Mouse (Mus musculus) brain, embryonic 14.5 days (tissue): ENCODE measurements around the gene Slc22a1. TPM values are rescaled to one million over a fixed set of nuclear protein-coding genes. Genes with fewer than 3 reads are reported as not detected.

Experiments used
- DNase-seq: peaks from one replicate; pipeline ENCODE4 v3.0.0-alpha.2; 2011; ENCODE audit warnings: low read depth
- CTCF ChIP-seq: fragments of 200-500 bp; IDR thresholded peaks from 2 replicates; pipeline ENCODE4 v1.5.1; 2012; ENCODE audit warnings: inconsistent platforms, mild to moderate bottlenecking, moderate library complexity, borderline replicate concordance; ENCODE audit not compliant: insufficient read depth, insufficient read length; ENCODE audit errors: extremely low read depth
- POLR2A ChIP-seq: fragments of 200-500 bp; IDR thresholded peaks from 2 replicates; pipeline ENCODE4 v1.6.1; 2012; ENCODE audit warnings: mild to moderate bottlenecking, inconsistent platforms, borderline replicate concordance; ENCODE audit not compliant: poor library complexity, insufficient read depth, insufficient read length, severe bottlenecking; ENCODE audit errors: extremely low read depth
- polyA plus RNA-seq: library from polyadenylated mRNA; depleted of rRNA; stranded (reverse); fragments of >200 nt; gene quantifications from 2 replicates; pipeline ENCODE4 v1.2.3, GENCODE M21; 2012; rRNA removed

The Slc22a1 gene
- not detected in 2 replicates for polyA plus RNA-seq

DNA sequence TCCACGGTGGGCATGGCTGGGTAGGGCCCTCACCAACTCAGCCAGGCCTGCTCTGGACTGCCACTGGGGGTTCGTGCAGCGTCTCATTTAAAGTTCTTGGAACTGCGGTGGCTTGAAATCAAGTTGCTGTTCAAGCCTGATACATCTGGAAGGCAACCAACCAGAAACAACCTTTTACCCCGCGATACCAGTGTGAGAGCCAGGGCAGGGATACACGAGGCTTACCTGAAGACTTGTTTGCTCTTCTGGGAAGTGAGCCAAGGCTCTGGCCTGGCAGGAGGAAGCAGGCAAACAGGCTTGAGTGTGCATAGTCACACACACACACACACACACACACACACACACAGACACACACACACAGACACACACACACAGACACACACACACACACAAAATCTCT, at the start of gene Slc22a1:
Gene Slc22a1, minus strand, starts transcription at position 184 of the 400 bp plus-strand sequence.
- TF ChIP-seq POLR2A (no peak), CTCF (no peak)
- no peak for DNase-seq

- TF ChIP-seq CTCF (no peak), POLR2A (no peak)
- DNase-seq, result peak; percentile 50
Observed at GRCm38 (mm10) chr17:12724767-12725744, 49.4 kb upstream of the Slc22a1 start.

GRCm38 (mm10) chr17:12723986-12724766, 48.5 kb upstream of the Slc22a1 start:
- no peak for DNase-seq

GRCm38 (mm10) chr17:12722622-12723021, 47.0 kb upstream of the Slc22a1 start:
- TF ChIP-seq POLR2A, result no peak
- no peak for TF ChIP-seq CTCF

More at GRCm38 (mm10) chr17:12723986-12724766, 48.5 kb upstream of the Slc22a1 start:
- TF ChIP-seq POLR2A, result no peak
- TF ChIP-seq CTCF, result no peak

DNA sequence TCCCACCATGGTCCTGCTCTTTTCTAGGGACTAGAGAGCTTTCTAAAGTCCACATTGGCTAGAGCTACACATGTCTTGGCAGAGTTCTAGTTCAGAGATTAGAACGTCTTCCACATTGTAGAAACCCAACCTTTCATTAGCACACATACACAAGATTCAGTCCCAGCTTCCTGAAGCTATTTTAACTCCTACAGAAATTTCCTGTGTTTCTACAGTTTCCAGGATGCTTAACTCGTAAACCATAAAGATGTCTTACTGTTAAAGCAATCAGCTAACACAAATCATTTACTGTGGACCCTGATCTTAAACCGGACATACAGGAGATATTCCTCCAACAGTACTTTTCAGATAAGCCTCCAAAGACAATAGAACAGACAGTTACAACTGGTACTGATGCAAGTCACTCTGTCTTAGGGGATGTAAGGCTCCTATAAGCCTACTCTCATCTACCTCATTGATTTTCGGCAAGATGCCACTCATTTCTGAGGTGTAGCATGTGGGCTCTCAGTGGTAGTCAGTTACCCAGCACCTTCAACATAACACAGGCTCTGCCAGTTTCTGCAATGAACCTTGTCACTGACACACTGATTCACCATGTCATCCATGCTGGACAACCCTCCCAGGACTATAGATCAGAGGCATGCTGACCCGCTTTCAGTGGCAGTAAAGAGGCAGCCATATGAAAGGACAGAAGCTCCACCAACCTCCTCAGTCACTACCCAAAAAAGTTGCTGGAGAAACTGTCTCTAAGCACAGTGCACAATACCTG, 45.7 kb upstream of the Slc22a1 start:
- TF ChIP-seq POLR2A, result no peak
- TF ChIP-seq CTCF, result no peak

More at GRCm38 (mm10) chr17:12722622-12723021, 47.0 kb upstream of the Slc22a1 start:
- no peak for DNase-seq

DNA sequence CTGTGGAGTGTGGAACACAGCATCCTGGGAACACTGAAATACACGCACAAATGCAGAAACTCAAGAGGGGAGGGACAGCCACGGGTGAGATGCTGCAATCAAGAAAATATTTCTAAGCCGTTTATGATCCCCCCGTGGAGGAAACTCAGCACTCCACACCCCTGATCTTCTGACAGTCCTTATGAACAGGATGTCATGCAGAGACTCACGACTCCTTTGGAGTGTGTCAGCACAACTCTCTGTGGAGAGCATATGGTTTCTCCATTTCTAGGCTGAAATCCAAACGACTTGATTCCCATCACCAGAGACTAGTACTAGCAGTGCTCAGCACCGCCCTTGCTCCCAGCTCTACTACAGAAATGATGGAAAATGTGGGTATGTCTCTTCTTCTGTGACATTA, 42.6 kb upstream of the Slc22a1 start:
- TF ChIP-seq POLR2A, result no peak

More for the DNA sequence above, 45.7 kb upstream of the Slc22a1 start:
- no peak for DNase-seq

GRCm38 (mm10) chr17:12717445-12717844, 41.8 kb upstream of the Slc22a1 start:
- TF ChIP-seq CTCF (no peak), POLR2A (no peak)
- no peak for DNase-seq

More for the DNA sequence above, 42.6 kb upstream of the Slc22a1 start:
- DNase-seq, result peak; percentile 71

DNA sequence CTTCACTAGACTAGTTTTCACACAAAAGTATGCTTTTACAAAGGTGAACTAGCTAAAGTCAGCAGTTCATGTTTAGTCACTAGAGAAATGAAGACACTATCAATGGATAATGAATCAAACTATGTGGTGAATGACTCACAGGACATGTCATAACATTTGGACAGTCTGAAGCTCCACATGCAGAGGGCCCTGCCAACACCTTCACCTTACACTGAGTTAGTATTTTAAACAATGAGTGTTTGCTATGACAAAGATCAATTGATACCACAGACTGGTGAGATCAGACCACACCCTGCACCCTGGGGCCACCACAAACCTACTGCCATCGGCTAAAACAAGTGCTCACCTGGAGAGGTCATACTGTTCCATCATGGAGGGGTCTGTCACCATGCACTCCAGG, 39.4 kb upstream of the Slc22a1 start:
- DNase-seq, result no peak
- TF ChIP-seq POLR2A (no peak), CTCF (no peak)

DNA sequence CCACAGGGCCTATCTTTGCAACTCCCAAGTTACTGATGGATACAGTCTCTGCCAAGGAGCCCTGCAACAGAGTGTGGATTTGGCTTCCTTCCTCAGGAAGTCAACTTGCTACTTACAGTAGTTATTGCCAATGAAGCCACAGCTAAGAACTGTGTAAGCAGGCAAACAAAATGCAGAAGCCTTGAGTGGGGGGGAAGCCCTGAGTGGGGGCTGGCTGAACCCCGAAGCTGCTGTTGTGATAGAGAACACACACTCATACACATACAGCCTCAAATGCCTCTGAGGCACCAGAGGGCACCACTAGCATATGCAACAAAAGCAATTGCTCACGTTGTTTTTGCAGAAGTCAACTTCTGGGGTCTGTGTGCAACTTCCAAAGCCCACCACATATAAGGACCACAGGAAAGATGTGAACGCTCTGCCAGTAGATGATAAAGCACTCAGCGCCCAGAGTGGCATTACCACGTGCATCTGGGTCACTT, 38.5 kb upstream of the Slc22a1 start:
- DNase-seq, result peak; percentile 16
- TF ChIP-seq CTCF (0 out of 2 replicates have a peak, but pooled peaks have one; percentile 10), POLR2A (no peak)

GRCm38 (mm10) chr17:12712993-12713392, 37.4 kb upstream of the Slc22a1 start:
- DNase-seq, result no peak
- TF ChIP-seq POLR2A (no peak), CTCF (no peak)
